Mouse (Mus musculus) left cerebral cortex, postnatal 14 days (tissue): ENCODE results near the gene Sgca. TPM values are rescaled to one million over a fixed set of nuclear protein-coding genes. Genes with fewer than 3 reads are reported as not detected.

Experiments used
- DNase-seq, 2 experiments: peaks; one replicate each; pipeline ENCODE4 v3.0.0; 2021 to 2022; ENCODE audit warnings: low spot score in 2 of 2, mixed read lengths in 1 of 2
- intact Hi-C: fragments of 180-260 bp; cut with DNase I; formaldehyde crosslinking; loops from one replicate; pipeline ENCODE4 v1.15.1; 2025
- total RNA-seq, 2 experiments: library from RNA; stranded (reverse); gene quantifications; 2 replicates each; pipeline ENCODE4 v1.2.3; 2021

The Sgca gene
- total RNA-seq, 2 experiments from 2014 or later = 0.55 to 0.68 TPM

DNA sequence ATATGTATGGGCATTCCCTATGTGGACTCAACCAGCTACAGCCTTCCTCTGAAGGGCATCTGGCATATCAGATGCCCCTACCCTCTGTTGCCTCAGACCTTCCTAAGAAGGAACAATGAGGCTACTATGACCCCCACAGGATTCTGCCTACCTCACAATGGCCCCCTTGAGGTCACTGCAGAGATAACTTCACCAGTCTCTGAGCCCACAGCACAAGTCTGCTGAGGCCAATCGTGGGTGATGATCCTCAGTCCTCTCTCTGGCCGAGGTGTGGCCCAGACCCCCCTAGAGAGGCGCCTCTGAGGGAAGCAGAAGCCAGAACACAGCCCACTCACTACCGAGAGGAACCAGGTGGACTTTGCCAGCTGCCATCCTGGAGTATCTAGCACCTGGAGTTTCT is 8.7 kb downstream of the Sgca start, which contains the start of gene Hils1:
Hils1 (plus strand) TSS at position 175 of the 400 bp plus-strand sequence.
- DNase-seq = no peak
- intact Hi-C loops = no loop called here

DNA sequence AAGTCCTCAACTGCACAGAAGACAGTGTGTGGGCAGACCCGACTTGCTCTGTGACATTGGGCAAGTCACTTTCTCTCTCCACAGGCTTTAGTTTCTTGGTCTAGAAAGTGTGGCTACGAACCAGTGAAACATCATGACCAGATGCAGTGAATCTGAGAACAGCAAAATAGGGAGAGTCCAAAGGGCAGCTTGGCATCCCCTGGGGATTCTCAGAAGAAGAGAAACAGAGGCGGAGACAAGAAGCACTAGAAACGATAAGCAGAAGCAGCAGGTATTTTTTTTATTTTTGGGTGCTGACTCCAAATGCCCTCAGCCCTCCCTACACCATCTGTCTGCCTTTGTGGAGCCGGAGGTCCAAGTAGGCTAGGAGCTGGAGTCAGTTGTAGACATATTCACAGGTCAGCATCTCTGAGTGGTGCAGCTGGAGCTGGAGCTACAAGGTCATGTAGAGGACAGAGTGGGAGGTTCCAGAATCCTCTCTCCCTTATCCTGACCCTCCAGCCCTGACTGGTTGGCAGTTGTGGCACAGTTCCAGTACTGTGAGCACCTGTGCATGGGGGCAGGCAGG is 13.5 kb downstream of the Sgca start:
- DNase-seq = no peak
- intact Hi-C loops = no loop called here

DNA sequence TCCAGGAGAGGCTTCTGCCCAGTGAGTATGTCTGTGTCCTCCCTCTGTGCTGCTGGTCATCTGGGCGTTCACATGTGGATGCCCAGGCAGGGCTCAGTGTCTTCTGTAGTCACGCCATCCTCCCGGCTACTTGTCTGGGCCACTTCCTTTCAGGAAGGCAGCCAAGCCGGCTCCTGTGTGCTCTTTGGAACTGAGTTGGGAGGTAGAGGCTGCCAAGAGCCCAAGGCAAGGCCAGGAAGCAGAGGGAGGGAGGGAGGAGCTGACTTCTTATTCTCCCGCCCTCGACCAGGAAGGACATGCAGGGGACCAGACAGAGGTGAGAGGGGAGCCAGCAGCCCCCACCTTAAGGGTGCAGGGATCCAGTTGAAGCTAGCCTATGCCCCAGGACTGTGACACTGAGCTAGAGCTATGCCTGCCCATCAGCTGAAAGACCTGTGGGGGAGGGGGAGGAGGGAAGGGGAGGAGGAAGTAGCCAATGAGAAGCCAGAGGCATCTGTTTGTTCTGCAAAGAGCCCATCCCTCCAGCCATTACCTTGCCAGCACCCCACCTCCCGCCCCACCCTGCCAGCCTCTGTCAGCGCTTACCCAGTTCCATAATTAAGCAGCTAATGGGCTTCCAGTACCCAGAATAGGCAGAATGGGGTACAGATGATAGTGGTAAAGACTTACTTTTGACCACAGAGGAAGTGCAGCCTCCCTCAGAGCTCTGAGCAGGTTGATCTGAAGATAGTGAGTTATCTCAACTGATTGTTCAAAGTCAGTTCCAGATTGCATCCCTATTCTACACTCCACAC is 17.9 kb downstream of the Sgca start:
- DNase-seq = peak; percentile 55 to 56
- intact Hi-C loops = no loop called here

DNA sequence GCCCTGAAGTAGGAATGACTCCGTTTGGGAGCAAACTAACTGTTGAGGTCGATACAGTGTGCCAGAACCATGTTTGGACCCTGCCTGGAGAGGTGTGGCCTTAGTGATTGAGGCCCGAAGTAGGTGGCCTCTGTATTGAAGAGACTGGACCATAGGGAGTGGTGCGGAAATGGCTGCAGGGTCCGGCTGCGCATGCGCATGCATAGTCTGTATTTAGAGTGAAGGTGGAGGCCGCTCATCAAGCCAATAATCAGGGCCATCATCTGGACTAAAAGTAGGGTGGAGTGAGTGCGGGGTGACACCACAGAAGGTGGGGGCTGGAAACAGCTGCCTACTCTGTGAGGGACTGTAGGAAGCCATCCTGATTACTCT is 18.4 kb downstream of the Sgca start:
- intact Hi-C loops = no loop called here
- no peak for DNase-seq

DNA sequence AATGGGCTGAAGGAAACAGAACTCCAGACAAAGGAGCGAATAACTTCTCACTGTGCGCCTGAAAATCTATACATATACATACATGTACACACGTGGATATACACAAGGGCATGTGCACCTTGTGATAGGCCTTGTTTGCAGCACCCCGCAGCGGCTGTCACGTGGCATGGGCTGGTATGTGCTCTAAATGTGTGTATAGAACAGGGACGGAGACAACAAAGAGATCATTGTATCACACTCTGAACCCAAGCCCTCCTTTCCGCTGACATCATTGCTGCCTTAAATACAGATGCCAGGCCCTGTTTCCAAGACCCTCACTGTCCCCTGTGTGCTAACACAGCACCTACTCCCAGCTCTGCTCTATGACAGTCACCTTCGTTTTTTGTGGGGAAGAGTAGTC is 21.0 kb downstream of the Sgca start:
- intact Hi-C loops = no loop called here
- DNase-seq = no peak

DNA sequence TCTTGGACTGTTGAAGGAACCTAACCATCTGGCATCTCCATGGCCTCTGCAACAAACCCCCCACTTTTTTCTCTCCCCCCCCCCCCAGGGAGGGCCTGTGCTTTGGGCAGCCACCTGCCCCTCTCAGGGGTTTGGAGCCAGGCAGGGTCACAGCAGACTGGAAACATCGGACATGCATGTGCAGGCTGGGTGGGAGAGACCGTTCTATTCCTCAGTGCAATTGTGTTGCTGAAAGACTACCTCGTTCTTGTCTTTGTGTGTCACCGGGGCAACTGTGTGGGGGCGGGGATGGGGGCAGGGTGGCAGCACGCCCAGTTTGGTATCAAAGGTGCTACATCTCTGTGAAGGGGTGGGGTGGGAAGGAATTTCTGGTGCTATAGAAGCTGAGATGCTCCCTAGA is 24.0 kb downstream of the Sgca start:
- DNase-seq = no peak

DNA sequence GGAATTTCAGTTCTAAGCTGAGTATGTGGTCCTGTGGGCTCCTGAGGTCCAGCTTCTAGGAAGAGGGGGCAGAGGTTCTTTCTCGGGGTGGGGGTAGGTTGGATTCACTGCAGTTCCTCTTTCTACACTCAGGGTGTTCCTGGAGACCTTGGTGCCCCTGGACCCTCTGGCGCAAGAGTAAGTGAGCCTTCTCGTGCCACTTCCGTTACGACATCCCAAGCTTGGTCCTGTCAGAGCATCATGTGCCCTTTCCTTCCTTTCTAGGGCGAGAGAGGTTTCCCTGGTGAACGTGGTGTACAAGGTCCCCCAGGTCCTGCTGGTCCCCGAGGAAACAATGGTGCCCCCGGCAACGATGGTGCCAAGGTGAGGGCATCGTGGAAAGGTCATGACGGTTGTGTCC is 30.9 kb downstream of the Sgca start:
- no peak for DNase-seq
- intact Hi-C loops = no loop called here

More for the DNA sequence above, 24.0 kb downstream of the Sgca start:
- intact Hi-C loops = no loop called here

DNA sequence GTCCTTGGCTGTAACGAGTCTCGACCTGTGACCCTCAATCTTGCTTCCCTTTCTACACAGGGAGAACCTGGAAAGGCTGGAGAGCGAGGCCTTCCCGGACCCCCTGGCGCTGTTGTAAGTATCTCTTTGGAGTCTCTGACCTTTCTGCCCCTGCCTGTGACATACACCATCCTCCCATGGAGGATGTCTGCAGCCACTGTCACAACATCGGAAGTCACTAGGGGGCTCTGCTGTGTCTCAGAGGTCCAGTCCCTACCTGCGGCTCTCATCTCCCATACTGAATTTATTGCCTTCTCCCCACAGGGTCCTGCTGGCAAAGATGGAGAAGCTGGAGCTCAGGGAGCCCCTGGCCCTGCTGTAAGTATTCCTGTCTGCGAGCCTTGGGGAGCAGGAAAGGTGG is 31.8 kb downstream of the Sgca start:
- intact Hi-C loops = no loop called here
- no peak for DNase-seq

DNA sequence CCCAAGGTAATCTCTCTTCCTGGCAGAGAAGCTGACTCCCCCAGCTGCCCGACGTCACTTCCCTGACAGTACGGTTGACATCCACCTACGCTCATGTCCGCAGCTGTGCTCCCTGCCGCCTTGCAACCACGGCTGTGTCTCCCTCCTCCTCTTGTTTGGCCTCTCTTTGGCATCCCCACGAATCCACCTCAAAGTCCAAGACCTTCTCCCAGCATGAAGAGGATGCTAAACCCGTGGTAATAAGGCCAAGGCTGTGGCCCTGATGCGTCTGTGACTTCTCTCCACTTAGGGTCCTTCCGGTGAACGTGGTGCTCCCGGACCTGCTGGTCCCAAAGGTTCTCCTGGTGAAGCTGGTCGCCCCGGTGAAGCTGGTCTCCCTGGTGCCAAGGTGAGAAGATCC is 33.1 kb downstream of the Sgca start:
- intact Hi-C loops = no loop called here
- DNase-seq = no peak

DNA sequence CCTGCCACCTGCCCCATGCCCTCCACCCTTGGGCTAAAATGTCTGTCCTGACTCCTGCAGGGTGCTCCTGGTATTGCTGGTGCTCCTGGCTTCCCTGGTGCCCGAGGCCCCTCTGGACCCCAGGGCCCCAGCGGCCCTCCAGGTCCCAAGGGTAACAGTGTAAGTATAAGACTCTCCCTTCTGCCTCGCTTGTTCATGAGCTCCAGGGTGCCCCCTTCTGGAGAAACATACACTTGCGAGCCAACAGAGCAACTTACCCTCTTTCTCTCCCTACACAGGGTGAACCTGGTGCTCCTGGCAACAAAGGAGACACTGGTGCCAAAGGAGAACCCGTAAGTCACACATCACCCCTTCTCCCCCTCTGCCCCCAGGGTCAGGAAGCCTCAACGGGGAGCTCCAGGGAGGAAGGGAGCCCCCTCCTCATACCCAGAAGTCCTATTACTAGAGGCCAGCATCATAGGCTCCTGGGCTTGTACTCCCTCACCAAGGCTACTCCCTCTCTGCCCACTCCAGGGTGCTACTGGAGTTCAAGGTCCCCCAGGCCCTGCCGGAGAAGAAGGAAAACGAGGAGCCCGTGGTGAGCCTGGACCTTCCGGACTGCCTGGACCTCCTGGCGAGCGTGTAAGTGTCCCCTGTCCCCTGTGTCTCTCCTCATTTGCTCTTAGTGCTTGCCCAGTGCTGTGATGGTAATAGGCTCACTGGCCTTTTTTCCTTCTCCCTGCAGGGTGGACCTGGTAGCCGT is 33.7 kb downstream of the Sgca start:
- peak in 1 of 2 experiments; percentile 40 for DNase-seq
- intact Hi-C loops = no loop called here

DNA sequence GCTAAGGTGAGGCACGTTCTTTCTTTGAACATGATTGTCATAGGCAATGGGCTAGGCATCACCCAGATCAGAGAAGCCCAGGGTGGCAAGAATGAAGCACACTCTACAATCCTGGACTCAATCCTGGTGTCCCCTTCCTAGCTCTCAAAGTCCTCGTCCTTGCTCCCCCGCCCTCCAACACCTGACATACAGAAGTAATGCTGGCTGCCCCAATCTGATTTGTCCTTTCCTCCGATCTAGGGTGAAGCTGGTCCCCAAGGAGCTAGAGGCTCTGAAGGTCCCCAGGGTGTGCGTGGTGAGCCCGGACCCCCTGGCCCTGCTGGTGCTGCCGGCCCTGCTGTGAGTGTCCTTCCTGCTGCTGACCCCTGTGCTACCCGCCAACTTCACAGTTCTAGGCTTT is 34.4 kb downstream of the Sgca start:
- intact Hi-C loops = no loop called here
- DNase-seq = no peak

DNA sequence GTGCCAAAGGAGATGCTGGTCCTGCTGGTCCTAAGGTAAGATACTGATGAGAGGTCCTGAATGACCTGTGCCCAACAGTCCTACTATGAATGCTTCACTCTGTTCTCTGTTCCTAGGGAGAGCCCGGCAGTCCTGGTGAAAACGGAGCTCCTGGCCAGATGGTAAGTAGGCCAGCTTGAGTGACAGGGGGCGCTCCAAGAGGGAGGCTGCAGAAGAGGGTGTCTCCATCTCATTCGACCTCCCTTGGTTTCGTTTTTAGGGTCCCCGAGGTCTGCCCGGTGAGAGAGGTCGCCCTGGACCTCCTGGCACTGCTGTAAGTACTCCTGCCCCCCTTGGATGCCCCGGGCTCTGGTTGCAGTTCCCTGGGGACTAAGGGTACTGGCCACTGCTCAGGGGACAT is 35.0 kb downstream of the Sgca start:
- intact Hi-C loops = no loop called here
- no peak for DNase-seq

DNA sequence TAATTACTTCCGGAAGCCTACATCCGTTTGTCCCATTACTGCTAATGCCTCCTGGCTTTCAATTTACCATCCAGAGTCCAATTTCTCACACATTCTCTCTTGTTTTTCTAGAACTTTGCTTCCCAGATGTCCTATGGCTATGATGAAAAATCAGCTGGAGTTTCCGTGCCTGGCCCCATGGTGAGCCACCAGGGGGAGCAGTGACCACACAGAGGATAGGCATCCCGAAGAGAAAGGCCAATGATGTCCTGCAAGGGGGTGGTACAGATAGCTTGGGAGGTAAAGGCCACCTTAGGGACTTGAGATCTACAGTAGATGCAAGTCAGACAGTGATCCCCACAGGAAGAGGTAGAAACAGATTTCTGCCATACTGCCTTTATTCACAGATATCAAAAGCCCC is 36.8 kb downstream of the Sgca start:
- peak; percentile 81 to 83 for DNase-seq
- intact Hi-C loops = loop anchor here (1.0 kb wide), 1 partner anchor 31 kb away; no protein-coding TSS in a partner anchor

DNA sequence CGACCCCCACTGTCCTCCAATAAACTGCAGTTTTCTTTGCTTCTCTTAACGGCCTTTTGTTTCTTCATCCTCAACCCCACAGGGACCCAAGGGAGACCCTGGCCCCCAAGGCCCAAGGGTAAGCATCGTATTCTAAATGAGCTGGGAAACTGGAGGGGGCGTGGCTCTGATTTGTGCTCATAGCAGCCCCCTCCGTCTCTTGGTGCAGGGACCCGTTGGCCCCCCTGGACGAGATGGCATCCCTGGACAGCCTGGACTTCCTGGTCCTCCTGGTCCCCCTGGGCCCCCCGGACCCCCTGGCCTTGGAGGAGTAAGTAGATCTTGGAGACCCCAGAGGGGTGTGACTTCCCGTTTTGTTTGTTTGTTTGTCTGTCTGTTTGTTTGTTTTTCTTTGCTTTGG is 37.8 kb downstream of the Sgca start:
- no peak for DNase-seq
- intact Hi-C loops = no loop called here

DNA sequence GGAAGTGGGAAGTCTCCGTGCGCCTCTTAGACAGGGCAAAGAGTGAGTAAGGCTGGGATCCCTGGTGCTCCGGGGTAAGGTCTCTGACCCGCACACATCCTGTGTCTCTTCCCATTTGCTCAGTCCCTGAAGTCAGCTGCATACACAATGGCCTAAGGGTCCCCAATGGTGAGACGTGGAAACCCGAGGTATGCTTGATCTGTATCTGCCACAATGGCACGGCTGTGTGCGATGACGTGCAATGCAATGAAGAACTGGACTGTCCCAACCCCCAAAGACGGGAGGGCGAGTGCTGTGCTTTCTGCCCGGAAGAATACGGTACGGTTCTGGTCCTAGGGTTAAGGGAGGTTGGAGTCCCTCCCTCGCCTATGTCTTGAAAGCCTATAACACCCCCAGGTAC is 38.3 kb downstream of the Sgca start:
- no peak for DNase-seq
- intact Hi-C loops = no loop called here

DNA sequence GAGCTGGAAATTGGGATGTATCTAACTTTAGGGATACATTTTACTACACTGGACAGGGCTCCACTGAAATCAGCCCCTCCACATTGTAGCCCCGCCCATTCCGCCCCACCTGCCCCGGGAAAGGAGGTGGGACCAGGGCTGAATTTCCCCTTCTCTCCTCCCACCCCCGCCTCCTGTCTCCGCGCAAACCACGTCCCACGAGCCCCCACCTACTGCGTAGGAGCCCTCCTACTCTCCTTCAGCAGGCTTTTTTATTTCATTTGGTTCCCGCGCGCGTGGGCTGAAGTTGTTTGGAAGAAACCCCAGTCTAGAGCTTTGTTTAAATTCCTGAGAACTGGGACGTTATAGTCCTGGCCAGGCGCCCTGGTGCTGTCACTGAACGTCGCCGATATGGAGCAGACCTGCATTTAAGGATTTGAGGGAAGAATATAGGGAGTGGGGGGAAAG is 38.8 kb downstream of the Sgca start:
- intact Hi-C loops = no loop called here

DNA sequence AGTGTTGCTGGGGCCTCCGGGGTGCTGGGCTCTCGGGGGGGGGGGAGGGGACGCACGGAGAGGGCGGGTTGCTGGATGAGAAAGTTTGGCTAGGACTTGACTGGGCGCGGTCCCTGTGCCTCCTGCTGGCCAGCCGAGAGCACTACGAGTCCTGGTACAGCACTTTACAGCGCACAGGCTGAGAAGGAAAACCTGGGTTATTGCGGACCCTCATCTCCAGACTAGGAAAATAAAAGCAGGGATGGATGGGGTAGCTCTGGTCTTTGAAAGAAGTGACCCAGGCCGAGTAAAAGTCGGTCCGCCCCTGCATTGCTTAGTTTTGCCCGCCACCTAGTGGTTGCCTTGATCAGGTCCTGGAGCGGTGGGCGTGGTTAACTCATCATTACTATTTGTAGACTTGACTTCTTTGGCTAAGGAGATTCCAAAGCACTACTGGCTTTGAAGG is 39.3 kb downstream of the Sgca start:
- intact Hi-C loops = loop anchor here (1.0 kb wide), 2 partner anchors 71 to 207 kb away; no protein-coding TSS in a partner anchor

More for the DNA sequence above, 38.8 kb downstream of the Sgca start:
- DNase-seq = peak; percentile 77 to 82

DNA sequence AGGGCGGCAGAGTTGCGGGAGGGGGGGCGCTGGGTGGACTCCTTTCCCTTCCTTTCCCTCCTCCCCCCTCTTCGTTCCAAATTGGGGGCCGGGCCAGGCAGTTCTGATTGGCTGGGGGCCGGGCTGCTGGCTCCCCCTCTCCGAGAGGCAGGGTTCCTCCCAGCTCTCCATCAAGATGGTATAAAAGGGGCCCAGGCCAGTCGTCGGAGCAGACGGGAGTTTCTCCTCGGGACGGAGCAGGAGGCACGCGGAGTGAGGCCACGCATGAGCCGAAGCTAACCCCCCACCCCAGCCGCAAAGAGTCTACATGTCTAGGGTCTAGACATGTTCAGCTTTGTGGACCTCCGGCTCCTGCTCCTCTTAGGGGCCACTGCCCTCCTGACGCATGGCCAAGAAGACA is 40.1 kb downstream of the Sgca start, which contains the start of gene Col1a1:
Col1a1 (plus strand) TSS at position 180 of the 400 bp plus-strand sequence.
- intact Hi-C loops = loop anchor here (1.0 kb wide), 2 partner anchors 70 to 206 kb away; no protein-coding TSS in a partner anchor
- no peak for DNase-seq

More for the DNA sequence above, 39.3 kb downstream of the Sgca start:
- peak; percentile 88 to 89 for DNase-seq

DNA sequence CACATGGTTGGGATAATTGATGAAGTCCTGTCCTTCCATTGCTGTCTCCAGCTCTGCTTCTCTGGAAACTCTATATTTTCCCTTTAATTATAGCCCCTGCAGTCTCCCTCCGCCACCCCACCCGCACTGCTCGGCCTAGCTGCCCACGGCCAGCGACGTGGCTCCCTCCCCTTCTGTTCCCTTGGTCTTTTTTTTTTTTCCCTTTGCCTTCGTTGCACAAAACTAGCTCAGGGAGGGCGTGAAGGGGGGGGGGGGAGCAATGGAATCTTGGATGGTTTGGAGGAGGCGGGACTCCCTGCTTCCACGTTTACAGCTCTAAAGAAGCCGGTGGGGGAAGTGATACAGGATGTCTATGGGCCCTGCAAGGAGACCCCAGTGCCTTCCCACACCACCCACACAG is 41.6 kb downstream of the Sgca start:
- intact Hi-C loops = no loop called here
- no peak for DNase-seq

DNA sequence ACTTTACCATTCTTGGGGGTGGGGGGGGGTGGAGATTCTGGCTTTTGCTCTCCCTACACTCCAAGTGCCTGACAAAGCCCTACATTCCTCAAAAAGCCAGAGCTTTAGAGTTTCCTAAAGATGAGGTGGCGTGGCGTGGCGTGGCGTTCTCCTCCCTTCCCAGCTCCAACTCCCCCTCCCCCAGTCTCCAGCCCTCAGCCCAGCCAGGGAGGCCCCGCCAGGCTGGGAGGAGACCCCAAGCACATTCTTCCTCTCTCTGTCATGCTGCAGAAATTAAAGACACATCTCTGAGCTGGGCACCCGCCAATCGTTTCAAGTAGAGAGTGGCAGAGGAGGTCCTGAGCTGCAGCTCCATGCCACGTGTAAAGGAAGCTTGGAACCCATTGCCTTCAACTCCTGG is 42.5 kb downstream of the Sgca start:
- DNase-seq = no peak
- intact Hi-C loops = no loop called here
